Mouse (Mus musculus): ENCODE measurements at regions not wholly inside any gene's neighbourhood (a gene's known extent, or its start where the extent isn't known, plus 50 kb on each side); places are given as distances from the start of the nearest gene placed in this dataset.

- DNase-seq (ENCODE audit: low read depth, low spot score) = no peak
Measured at GRCm38 (mm10) chr12:99643016-99643415, 79.6 kb upstream of the Foxn3 start.

DNA sequence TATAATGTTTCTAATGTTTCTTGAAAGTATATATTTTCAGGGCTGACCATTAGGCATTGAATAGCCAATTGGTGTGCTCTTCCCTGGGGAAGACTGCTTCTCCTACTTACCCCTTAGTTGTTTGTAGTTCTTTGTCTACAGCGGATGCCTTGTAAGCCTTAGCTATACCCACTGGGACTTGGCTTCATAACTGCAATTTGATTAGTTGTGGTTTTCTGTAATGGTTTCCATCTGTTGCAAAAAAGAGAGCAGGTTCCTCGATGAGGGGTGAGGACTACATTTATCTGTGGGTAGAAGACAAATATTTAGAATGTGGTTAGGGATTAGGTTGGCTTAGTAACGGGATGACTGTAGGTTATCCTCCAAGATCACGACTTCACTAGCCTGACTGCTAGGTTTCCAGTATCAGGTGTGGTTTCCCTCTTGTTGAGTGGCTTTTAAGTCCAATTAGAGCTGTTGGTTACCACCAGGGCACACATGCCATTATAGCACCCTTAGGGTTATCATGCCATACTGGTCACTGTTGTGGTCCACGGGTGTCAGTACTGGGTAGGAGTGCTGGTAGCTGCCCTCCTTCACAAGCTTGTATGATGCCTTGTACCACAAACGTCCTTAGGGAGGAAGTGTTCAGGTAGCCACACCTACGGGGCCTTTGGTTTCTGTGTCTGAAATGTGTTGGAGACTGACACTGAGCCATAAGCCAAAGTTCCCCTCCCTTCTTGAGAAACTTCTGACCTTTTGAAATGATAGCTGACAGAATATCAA lies 78.9 kb upstream of the Foxn3 start:
- DNase-seq (ENCODE audit: low read depth, low spot score) = peak; percentile 26

DNA sequence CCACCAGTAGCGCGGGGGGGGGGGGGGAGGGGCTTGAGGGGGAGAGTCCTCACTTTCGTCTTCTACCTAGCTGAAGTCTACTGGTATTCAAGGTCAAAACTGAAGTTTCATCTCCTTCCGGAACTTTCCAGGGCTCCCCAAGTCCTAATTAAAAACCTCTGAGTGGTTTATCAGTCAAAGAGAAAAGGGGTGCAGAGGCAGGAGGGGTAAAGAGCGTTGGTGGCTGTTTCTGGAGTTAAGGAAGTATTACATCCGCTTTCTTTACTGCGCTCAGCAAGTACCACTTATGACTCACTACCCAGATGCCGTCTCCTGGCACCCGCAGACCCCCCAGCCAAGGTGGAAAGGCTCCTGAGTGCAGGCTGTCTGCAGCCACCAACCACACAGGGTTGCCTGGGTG lies 77.9 kb upstream of the Foxn3 start:
- peak; percentile 80 for DNase-seq (ENCODE audit: low read depth, low spot score)

DNA sequence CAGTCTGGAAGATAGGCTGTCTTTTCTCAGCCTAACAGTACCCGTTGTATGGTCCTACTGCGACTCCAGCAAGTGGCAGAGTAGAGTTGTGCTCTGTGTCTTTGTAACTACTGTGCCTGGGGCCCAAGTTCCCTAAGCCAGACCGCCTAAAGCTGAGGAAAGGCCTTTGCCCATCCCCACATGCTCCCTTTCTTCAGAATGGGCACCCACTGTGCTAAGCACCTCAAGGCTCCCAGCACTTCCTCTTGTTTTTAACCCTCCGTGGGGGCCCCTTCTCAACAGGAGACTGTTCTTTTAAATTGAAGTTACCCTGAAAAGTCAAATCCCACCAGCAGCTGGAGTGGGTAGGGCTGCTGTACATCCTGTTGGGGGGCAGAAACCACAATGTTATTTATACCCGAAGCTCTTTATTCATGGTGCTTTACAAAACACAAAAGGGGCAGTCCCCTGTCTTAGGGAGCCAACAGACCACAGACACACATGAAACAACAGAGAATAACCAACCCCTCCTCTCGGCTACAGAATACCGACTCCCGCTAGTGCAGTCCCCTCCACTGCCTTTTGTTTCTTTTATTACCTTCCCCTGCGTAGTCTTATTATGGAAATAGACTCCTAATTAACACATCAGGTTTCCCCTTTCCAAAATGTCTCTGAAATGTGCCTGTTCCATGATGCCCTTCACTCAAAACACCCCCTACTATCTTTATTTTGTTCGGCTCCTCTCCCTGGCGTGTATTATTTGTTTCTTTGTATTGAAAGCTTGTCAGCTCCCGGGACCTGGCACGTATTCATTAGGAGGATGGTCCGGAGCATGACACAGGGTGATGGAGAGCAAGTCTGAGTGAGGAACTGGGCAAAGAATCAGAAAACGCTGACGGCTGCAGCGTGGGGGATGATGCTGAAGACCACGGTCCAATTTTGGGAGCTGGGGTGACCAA lies 77.1 kb upstream of the Foxn3 start:
- DNase-seq (ENCODE audit: low read depth, low spot score) = peak; percentile 83

DNA sequence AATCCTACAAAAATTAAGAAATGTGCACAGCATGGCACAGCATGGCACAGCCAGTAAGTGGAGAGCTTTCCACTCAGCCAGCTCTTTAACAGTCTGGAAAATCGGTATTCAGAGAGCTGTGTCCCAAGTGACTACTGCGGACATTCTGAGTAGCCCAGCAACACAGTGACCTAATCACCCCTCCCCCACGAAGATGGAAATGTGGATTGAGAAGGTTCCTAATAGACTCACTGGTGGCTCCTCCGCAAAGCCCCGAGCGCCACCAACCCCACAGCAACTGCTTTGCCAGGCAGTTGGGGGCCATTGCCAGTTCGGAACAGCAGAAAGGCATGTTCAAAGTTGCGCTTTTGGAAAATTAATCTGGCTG lies 76.4 kb upstream of the Foxn3 start:
- no peak for DNase-seq (ENCODE audit: low read depth, low spot score)

DNA sequence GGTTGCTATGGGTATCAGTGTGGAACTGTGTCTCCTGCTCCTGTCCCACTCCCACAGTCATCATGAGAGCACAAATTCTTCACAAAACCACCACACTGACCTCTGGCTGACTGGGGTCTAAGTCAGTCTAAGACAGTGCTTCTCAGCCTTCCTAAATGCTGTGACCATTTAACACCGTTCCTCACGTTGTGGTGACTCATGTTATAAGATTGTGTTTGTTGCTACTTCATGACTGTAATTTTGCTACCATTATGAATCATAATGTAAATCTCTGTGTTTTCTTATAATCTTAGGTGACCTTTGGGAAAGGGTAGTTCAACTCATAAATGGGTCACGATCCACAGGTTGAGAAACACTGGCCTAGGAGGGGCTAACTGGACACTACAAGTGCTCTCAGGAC lies 75.7 kb upstream of the Foxn3 start:
- peak; percentile 20 for DNase-seq (ENCODE audit: low read depth, low spot score)

DNA sequence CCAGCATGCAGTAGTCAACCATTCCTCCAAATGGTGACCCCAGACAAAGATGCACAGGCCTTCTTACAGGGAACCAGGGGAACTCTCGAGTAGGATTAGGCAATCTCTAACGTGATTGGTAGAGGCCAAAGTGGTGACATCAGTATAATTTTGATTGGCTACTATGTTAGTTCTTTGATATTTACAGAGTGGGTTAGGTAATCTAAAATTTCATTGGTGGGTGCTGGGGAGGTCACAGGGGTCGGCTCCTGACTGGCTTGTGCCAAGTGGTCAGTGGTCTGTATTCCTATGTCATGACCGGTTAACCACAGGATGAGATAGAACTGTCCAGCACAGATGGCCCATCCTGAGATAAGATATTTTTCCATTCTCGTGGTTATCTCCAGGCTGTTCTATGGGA lies 74.6 kb upstream of the Foxn3 start:
- no peak for DNase-seq (ENCODE audit: low read depth, low spot score)

DNA sequence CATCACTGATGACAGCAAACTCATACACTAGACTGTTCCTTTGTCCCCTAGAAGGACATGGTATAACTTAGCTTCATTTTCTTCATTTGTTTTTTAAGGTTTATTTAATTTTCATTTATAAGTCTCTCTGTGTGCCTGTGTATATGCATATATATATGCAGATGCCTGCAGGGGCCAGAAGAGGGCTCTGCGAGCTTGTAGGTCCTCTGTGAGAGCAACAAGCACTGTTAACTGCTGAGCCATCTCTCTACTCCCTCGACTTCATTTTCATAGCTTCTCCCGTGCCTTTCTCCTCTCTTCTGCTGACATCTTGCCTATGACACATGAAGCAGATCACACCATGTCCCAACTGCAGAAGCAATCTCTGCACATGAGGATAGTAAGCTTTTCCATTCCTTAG lies 72.9 kb upstream of the Foxn3 start:
- no peak for DNase-seq (ENCODE audit: low read depth, low spot score)

DNA sequence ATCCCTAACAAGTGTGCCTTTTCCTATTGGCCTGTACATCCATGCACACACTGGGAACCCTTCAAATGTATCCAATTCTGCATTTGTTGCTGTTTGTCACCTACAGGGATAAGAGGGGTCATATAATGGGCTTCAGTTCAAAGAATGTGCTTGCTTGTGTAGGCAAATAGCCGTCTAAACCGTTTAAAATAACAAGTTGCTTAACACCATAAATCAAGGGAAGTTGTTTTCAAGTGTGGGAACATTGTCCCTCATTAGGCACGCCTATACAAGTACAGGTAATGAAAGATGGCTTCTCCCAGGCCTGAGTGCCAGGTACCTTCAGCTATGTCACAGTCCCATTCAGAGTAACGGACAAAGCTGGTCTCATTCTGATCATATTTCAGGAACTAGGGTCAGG lies 72.0 kb upstream of the Foxn3 start:
- DNase-seq (ENCODE audit: low read depth, low spot score) = no peak

GRCm38 (mm10) chr12:99634726-99635125 lies 71.3 kb upstream of the Foxn3 start:
- no peak for DNase-seq (ENCODE audit: low read depth, low spot score)

GRCm38 (mm10) chr12:99633678-99634077 lies 70.3 kb upstream of the Foxn3 start:
- DNase-seq (ENCODE audit: low read depth, low spot score) = no peak

GRCm38 (mm10) chr12:99632988-99633387 lies 69.6 kb upstream of the Foxn3 start:
- no peak for DNase-seq (ENCODE audit: low read depth, low spot score)

GRCm38 (mm10) chr12:99629606-99630005 lies 66.2 kb upstream of the Foxn3 start:
- peak; percentile 63 for DNase-seq (ENCODE audit: low read depth, low spot score)

GRCm38 (mm10) chr12:99628421-99628820 lies 65.0 kb upstream of the Foxn3 start:
- DNase-seq (ENCODE audit: low read depth, low spot score) = no peak

DNA sequence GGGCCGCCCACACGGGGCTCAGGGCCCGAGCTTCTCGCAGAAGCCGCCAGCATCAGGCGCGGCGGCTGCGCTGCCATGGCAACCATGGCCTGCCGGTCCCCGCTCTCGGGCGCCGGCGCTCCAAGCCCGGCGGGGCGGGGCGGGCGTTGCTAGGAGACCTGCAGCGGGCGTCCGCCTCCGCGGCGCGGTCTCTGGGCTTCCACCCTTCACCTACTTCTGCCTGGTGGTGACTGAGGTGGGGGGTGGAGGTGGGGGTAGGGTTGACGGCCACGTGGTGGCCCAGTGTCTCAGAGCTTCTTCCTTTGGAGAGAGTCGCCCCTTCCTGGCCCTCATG lies 64.5 kb upstream of the Foxn3 start:
- peak; percentile 97 for DNase-seq (ENCODE audit: low read depth, low spot score)

- DNase-seq (ENCODE audit: low read depth, low spot score) = peak; percentile 59
Measured at GRCm38 (mm10) chr12:99627201-99627897, 64.0 kb upstream of the Foxn3 start.

- DNase-seq (ENCODE audit: low read depth, low spot score) = no peak
Measured at GRCm38 (mm10) chr12:99626147-99626546, 62.8 kb upstream of the Foxn3 start.

DNA sequence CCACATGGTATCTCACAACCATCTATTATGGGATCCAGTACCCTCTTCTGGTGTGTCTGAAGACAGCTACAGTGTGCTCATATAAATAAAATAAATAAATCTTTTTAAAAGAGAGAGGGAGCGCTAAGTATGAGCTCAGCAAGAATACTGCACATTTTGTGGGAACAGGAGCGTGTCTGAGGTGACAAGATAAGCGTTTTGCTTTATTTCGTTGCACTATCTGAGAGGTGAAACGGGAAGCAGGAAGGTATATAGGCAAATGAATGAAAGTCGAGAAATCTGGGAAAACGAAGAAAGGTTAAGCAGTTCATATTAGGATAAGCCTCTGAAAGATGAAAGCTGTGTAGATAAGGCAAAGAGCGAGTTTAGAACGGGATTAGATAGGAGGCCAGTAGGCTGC lies 61.7 kb upstream of the Foxn3 start:
- DNase-seq (ENCODE audit: low read depth, low spot score) = no peak

- DNase-seq (ENCODE audit: low read depth, low spot score) = no peak
Measured at GRCm38 (mm10) chr12:99622238-99622637, 58.9 kb upstream of the Foxn3 start.

DNA sequence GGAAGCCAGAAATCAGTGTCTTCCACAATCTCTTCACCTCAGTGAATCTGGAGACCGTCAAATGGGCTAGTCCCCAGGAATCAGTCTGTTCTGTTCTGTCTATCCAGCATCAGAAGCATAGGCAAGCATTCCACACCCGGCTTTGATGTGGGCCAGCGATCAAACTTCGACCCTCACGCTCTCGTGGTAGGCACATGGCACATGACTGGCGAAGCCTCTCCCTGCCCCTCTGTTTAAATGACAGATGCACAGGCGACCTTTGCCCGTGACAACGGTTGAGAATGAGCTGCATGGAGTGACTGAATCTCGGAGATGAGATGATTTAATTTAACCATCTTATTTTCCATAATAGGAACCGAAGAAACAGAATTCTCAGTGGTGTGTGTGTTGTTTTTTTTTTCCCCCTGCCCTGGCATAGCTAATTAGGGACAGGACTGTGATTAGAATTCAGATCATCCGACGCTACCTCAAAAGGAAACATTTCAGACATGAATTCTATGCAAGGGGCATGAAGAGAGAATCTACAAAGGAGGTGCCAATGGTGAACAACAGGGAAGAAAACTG lies 53.9 kb upstream of the Foxn3 start:
- no peak for DNase-seq (ENCODE audit: low read depth, low spot score)

DNA sequence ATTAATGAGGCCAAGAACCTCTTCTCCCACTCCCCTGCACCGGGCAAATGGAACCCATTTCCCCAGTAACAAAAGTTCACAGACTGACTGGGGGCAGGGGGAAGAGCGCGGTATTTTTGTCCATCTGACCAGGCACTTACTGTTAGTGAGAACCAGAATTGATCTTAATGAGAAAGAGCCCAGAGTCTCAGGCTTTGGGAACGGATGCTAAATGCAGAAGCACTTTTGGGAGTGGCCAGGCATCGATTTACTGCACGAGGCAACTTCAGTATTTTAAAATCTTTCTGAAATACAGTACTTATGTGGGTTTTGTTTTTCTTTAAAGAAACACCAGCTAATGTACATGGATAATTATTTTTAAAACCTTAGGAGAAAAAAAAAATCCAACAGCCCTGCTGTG lies 51.0 kb upstream of the Foxn3 start:
- DNase-seq (ENCODE audit: low read depth, low spot score) = no peak

Data from CD4-positive, CD25-positive, alpha-beta regulatory T cell, adult 2 months (primary cell).